In the genomic region with DNA sequence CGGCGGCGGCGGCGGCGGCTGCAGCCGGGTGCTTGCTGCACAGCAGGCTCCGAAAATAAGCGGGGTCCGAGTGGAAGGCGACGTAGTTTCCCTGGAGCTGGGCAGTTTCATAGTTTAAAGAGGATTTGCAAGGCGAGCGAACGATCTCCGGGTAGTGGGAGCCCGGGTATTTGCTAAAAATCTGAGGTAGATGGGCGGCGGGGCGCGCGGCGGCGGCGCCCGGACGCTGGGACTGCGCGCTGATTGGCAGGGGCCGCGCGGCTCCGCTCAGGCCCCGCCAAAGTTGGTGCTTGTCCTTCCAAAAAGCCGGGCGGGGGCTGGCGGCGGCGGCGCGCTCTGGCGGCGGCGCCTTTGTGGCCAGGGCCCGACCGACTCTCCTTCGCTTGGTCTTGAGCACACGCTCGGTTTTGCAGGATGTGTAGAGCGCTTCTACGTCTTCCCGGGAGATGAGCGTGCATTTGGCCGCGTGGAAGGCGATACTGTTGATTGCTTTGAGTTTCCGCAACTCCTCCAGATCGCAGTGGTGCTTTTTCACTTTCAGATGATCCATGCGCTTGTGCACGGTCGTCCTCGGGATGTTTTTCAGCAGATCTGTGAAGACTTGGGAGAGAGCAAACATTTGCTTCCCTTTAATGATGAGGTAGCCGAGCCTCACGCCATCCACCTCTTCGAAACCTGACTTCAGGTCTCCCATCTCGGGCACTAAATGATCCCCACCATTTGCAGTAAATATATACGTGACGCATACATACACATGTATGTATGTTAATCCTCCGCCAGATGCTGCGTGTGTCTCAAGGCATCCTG, we compare ENCODE assay signal across 9 mouse cellular contexts. TPM values are rescaled to one million over a fixed set of nuclear protein-coding genes. Genes with fewer than 3 reads are reported as not detected.
DNase-seq lines count a peak whose midpoint lies in the region; ATAC-seq lines count a peak whose summit lies in the region.
"Had no signal": no experiment of that assay in that cellular context is flagged by ENCODE, and none has a peak within 500 bp of the region (broad histone marks: within the 10 kb centered on the region; RNA-seq: fewer than 3 reads in every experiment).

No protein-coding gene starts in this region.

- peaks cover 29% of the 10 kb centered on the region for H3K4me1 ChIP-seq in embryonic facial prominence, embryonic 13.5 days
- H3K4me1 ChIP-seq in heart, embryonic 12.5 days (replicated peaks): peaks cover 21% of the 10 kb centered on the region
- H3K4me1 ChIP-seq in kidney, embryonic 15.5 days: peaks cover 34% of the 10 kb centered on the region
- H3K4me1 ChIP-seq in liver, embryonic 13.5 days (replicated peaks): peaks cover 43% of the 10 kb centered on the region

- WGBS in embryonic facial prominence, embryonic 13.5 days: under 1% methylated on average over 70 of the region's 70 CpGs
- under 1% methylated on average over 70 of the region's 70 CpGs for WGBS in heart, embryonic 12.5 days
- WGBS in kidney, embryonic 15.5 days: under 1% methylated on average over 70 of the region's 70 CpGs
- under 1% methylated on average over 70 of the region's 70 CpGs for WGBS in liver, embryonic 13.5 days (ENCODE audit: insufficient replicate concordance)

- H3K36me3 ChIP-seq in embryonic facial prominence, embryonic 13.5 days: no peaks in the 10 kb centered on the region
- no peaks in the 10 kb centered on the region for H3K36me3 ChIP-seq in heart, embryonic 12.5 days
- no peaks in the 10 kb centered on the region for H3K36me3 ChIP-seq in kidney, embryonic 15.5 days
- H3K36me3 ChIP-seq in liver, embryonic 13.5 days: no peaks in the 10 kb centered on the region

- no peaks in the 10 kb centered on the region for H3K27me3 ChIP-seq in embryonic facial prominence, embryonic 13.5 days
- no peaks in the 10 kb centered on the region for H3K27me3 ChIP-seq in heart, embryonic 12.5 days (replicated peaks)
- no peaks in the 10 kb centered on the region for H3K27me3 ChIP-seq in kidney, embryonic 15.5 days
- peaks cover 88% of the 10 kb centered on the region for H3K27me3 ChIP-seq in liver, embryonic 13.5 days

- H3K9me3 ChIP-seq in embryonic facial prominence, embryonic 13.5 days: no peaks in the 10 kb centered on the region
- no peaks in the 10 kb centered on the region for H3K9me3 ChIP-seq in heart, embryonic 12.5 days (replicated peaks)
- H3K9me3 ChIP-seq in kidney, embryonic 15.5 days (replicated peaks): no peaks in the 10 kb centered on the region
- H3K9me3 ChIP-seq in liver, embryonic 13.5 days (replicated peaks): no peaks in the 10 kb centered on the region

- H3K27ac ChIP-seq in embryonic facial prominence, embryonic 13.5 days: peak overlapping the region; percentile 100
- peak overlapping the region; percentile 99 for H3K27ac ChIP-seq in heart, embryonic 12.5 days (ENCODE audit: poor library complexity, severe bottlenecking)
- H3K27ac ChIP-seq in kidney, embryonic 15.5 days: peak overlapping the region; percentile 99
- H3K27ac ChIP-seq in liver, embryonic 13.5 days: peak overlapping the region; percentile 78

- DNase-seq in 416B (ENCODE audit: low read depth): peak; percentile 68
- peak; percentile 82 for DNase-seq in adrenal gland, postnatal 10 days
- no peak for DNase-seq in liver, embryonic 13.5 days
- peak; percentile 65 for DNase-seq in naive thymus-derived CD4-positive, alpha-beta T cell, adult 2 months (ENCODE audit: low read depth)
- DNase-seq in testis, postnatal 14 days (ENCODE audit: low spot score): peak; percentile 72

- peak overlapping the region; percentile 95 for H3K4me3 ChIP-seq in embryonic facial prominence, embryonic 13.5 days
- H3K4me3 ChIP-seq in heart, embryonic 12.5 days: peak overlapping the region; percentile 94
- H3K4me3 ChIP-seq in kidney, embryonic 15.5 days (replicated peaks): peak overlapping the region; percentile 77
- peak overlapping the region; percentile 77 for H3K4me3 ChIP-seq in liver, embryonic 13.5 days (replicated peaks)

- peak overlapping the region; percentile 71 for H3K4me2 ChIP-seq in embryonic facial prominence, embryonic 13.5 days
- peak overlapping the region; percentile 81 for H3K4me2 ChIP-seq in heart, embryonic 12.5 days
- H3K4me2 ChIP-seq in kidney, embryonic 15.5 days: peak overlapping the region; percentile 77
- H3K4me2 ChIP-seq in liver, embryonic 13.5 days: peak overlapping the region; percentile 96

- peak; percentile 65; the same call in 1 of the 2 replicates for ATAC-seq in embryonic facial prominence, embryonic 13.5 days (ENCODE audit: insufficient number of reproducible peaks, insufficient read depth, low FRiP score, low TSS enrichment, low read depth)
- ATAC-seq in heart, embryonic 12.5 days (ENCODE audit: insufficient number of reproducible peaks, low FRiP score): peak; percentile 85
- ATAC-seq in kidney, embryonic 15.5 days (replicated peaks; ENCODE audit: low FRiP score): peak; percentile 85
- ATAC-seq in liver, embryonic 13.5 days (ENCODE audit: low read depth): peak; percentile 90

- H3K9ac ChIP-seq in embryonic facial prominence, embryonic 13.5 days: peak overlapping the region; percentile 100
- H3K9ac ChIP-seq in heart, embryonic 12.5 days: peak overlapping the region; percentile 100
- peak overlapping the region; percentile 95 for H3K9ac ChIP-seq in kidney, embryonic 15.5 days
- H3K9ac ChIP-seq in liver, embryonic 13.5 days: peak overlapping the region; percentile 81

RNA-seq across cellular contexts. Expression of a gene that starts 1.0 kb away (rescaled TPM):
- 1 to 10 TPM; 3.5 to 4.9 TPM for total RNA-seq in adrenal gland, postnatal 10 days (2021)
- 8.3 and 9.8 TPM in 2 replicates for polyA plus RNA-seq in embryonic facial prominence, embryonic 13.5 days (2015; fragmentation: Nextera tagmentation; extraction: Ambion mirVana)
- 7.7 and 8.8 TPM in 2 replicates for polyA plus RNA-seq in heart, embryonic 12.5 days (2016; fragmentation: Nextera tagmentation; extraction: Ambion mirVana)
- polyA plus RNA-seq in kidney, embryonic 15.5 days (2015; fragmentation: Nextera tagmentation; extraction: Ambion mirVana): 10.3 and 11.8 TPM in 2 replicates
- 0.47 and 0.95 TPM in 2 replicates for polyA plus RNA-seq in liver, embryonic 13.5 days (2015; fragmentation: Nextera tagmentation; extraction: Ambion mirVana)

RNA-seq across cellular contexts. Expression of a gene that starts 7.2 kb away (rescaled TPM):
- 10 to 100 TPM; 35.1 to 44.5 TPM for total RNA-seq in adrenal gland, postnatal 10 days (2021)
- polyA plus RNA-seq in embryonic facial prominence, embryonic 13.5 days (2015; fragmentation: Nextera tagmentation; extraction: Ambion mirVana): 67.2 and 73.6 TPM in 2 replicates
- 36.3 and 37.1 TPM in 2 replicates for polyA plus RNA-seq in heart, embryonic 12.5 days (2016; fragmentation: Nextera tagmentation; extraction: Ambion mirVana)
- 72.9 and 73.1 TPM in 2 replicates for polyA plus RNA-seq in kidney, embryonic 15.5 days (2015; fragmentation: Nextera tagmentation; extraction: Ambion mirVana)
- polyA plus RNA-seq in liver, embryonic 13.5 days (2015; fragmentation: Nextera tagmentation; extraction: Ambion mirVana): 29.1 and 34.3 TPM in 2 replicates

RNA-seq across cellular contexts. Expression of a gene that starts 10.3 kb away (rescaled TPM):
- total RNA-seq in adrenal gland, postnatal 10 days (2021): 1 to 10 TPM; 2.3 to 6.1 TPM
- 13.7 and 15.0 TPM in 2 replicates for polyA plus RNA-seq in embryonic facial prominence, embryonic 13.5 days (2015; fragmentation: Nextera tagmentation; extraction: Ambion mirVana)
- 14.8 and 18.3 TPM in 2 replicates for polyA plus RNA-seq in heart, embryonic 12.5 days (2016; fragmentation: Nextera tagmentation; extraction: Ambion mirVana)
- polyA plus RNA-seq in kidney, embryonic 15.5 days (2015; fragmentation: Nextera tagmentation; extraction: Ambion mirVana): 12.0 and 15.1 TPM in 2 replicates
- 1.2 and 1.6 TPM in 2 replicates for polyA plus RNA-seq in liver, embryonic 13.5 days (2015; fragmentation: Nextera tagmentation; extraction: Ambion mirVana)

RNA-seq across cellular contexts. Expression of a gene that starts 51.1 kb away (rescaled TPM):
- not detected for total RNA-seq in adrenal gland, postnatal 10 days (2021)
- polyA plus RNA-seq in embryonic facial prominence, embryonic 13.5 days (2015; fragmentation: Nextera tagmentation; extraction: Ambion mirVana): not detected in 2 replicates
- polyA plus RNA-seq in heart, embryonic 12.5 days (2016; fragmentation: Nextera tagmentation; extraction: Ambion mirVana): not detected in 2 replicates
- polyA plus RNA-seq in kidney, embryonic 15.5 days (2015; fragmentation: Nextera tagmentation; extraction: Ambion mirVana): not detected in 2 replicates
- not detected in 2 replicates for polyA plus RNA-seq in liver, embryonic 13.5 days (2015; fragmentation: Nextera tagmentation; extraction: Ambion mirVana)
- total RNA-seq: adrenal gland, postnatal 4 days had no signal
